Mouse (Mus musculus): ENCODE data around the gene Nacc1.

GRCm38 (mm10) chr8:84718959-84719690 is 31.5 kb upstream of the Nacc1 start:
- TF ChIP-seq CTCF (IDR thresholded peaks at IDR 0.05) (no peak), POLR2A (IDR thresholded peaks at IDR 0.05; ENCODE audit: insufficient read depth, low read depth, low read length) (no peak)
